Mouse (Mus musculus) intestine, embryonic 16.5 days (tissue): Measurements from ENCODE around the gene Vav1. TPM values are rescaled to one million over a fixed set of nuclear protein-coding genes. Genes with fewer than 3 reads are reported as not detected.

Experiments used
- ATAC-seq: fragments of 200-750 bp; cut with Nextera tagmentation; 2 replicates; pipeline ENCODE4 v1.8.0; 2017; ENCODE audit warnings: moderate TSS enrichment, moderate library complexity
- H3K27ac ChIP-seq: fragments of 300-500 bp; sonication (generic); 2 replicates; pipeline ENCODE4 v1.5.1; 2014; ENCODE audit warnings: mild to moderate bottlenecking, low read length
- H3K27me3 ChIP-seq: fragments of 300-500 bp; sonication (generic); replicated peaks from 2 replicates; pipeline ENCODE4 v1.6.1; 2014; ENCODE audit warnings: low read length, control low read depth, mixed read lengths; ENCODE audit not compliant: control insufficient read depth, insufficient read depth
- H3K36me3 ChIP-seq: fragments of 300-500 bp; sonication (generic); 2 replicates; pipeline ENCODE4 v1.6.1; 2014; ENCODE audit warnings: low read length, control low read depth; ENCODE audit not compliant: control insufficient read depth, insufficient read depth
- H3K4me1 ChIP-seq: fragments of 300-500 bp; sonication (generic); 2 replicates; pipeline ENCODE4 v1.6.1; 2014; ENCODE audit warnings: low read length, control low read depth, mixed read lengths; ENCODE audit not compliant: control insufficient read depth, insufficient read depth
- H3K4me2 ChIP-seq: fragments of 300-500 bp; sonication (generic); 2 replicates; pipeline ENCODE4 v1.6.1; 2014; ENCODE audit warnings: low read depth, low read length, control low read depth
- H3K4me3 ChIP-seq: fragments of 300-500 bp; sonication (generic); 2 replicates; pipeline ENCODE4 v1.5.1; 2014; ENCODE audit warnings: mild to moderate bottlenecking, low read length
- H3K9ac ChIP-seq: fragments of 300-500 bp; sonication (generic); 2 replicates; pipeline ENCODE4 v1.6.1; 2014; ENCODE audit warnings: low read depth, low read length
- H3K9me3 ChIP-seq: fragments of 300-500 bp; sonication (generic); 2 replicates; pipeline ENCODE4 v1.6.1; 2016; ENCODE audit warnings: low read length, control low read depth; ENCODE audit not compliant: control insufficient read depth
- WGBS: fragments of 180-500 bp; shearing (Covaris S2); extraction: QIAGEN DNeasy Blood & Tissue Kit; methylation state at CpG from one replicate; pipeline ENCODE4 v1.1.7; 2014; 5-methylcytosine and 5-hydroxymethylcytosine counted together
- polyA plus RNA-seq: library from polyadenylated mRNA; unstranded; fragments of >200 nt; fragmentation: Nextera tagmentation; extraction: Ambion mirVana; gene quantifications from 2 replicates; pipeline ENCODE4 v1.2.1, GENCODE M21; 2015

Vav1 gene
- polyA plus RNA-seq, 1 experiment from 2014 or later, result 2.4 TPM

GRCm38 (mm10) chr17:57289252-57289651, 10.4 kb downstream of the Vav1 start:
- no peak for ATAC-seq

GRCm38 (mm10) chr17:57290001-57290670, 11.2 kb downstream of the Vav1 start:
- Histone ChIP-seq H3K27me3 (no peaks in the 10 kb centered on the region), H3K27ac (no peak overlapping the region), H3K9ac (no peak overlapping the region), H3K4me1 (no peaks in the 10 kb centered on the region), H3K4me3 (no peak overlapping the region), H3K4me2 (no peak overlapping the region), H3K9me3 (no peaks in the 10 kb centered on the region), H3K36me3 (no peaks in the 10 kb centered on the region)
- no peak for ATAC-seq
- WGBS, result 83% methylated on average over 9 of the region's 9 CpGs

More at GRCm38 (mm10) chr17:57289252-57289651, 10.4 kb downstream of the Vav1 start:
- no peaks in the 10 kb centered on the region for H3K4me1 ChIP-seq
- WGBS, result 80% methylated on average over 5 of the region's 5 CpGs
- no peak overlapping the region for H3K27ac ChIP-seq
- H3K9ac ChIP-seq, result no peak overlapping the region
- H3K36me3 ChIP-seq, result no peaks in the 10 kb centered on the region
- no peaks in the 10 kb centered on the region for H3K27me3 ChIP-seq
- no peak overlapping the region for H3K4me3 ChIP-seq
- no peak overlapping the region for H3K4me2 ChIP-seq
- no peaks in the 10 kb centered on the region for H3K9me3 ChIP-seq

- Histone ChIP-seq H3K9ac (no peak overlapping the region), H3K27me3 (no peaks in the 10 kb centered on the region), H3K27ac (no peak overlapping the region), H3K4me3 (no peak overlapping the region), H3K4me2 (no peak overlapping the region), H3K9me3 (no peaks in the 10 kb centered on the region), H3K36me3 (no peaks in the 10 kb centered on the region), H3K4me1 (no peaks in the 10 kb centered on the region)
- ATAC-seq, result no peak
- 88% methylated on average over 7 of the region's 7 CpGs for WGBS
Observed at GRCm38 (mm10) chr17:57290671-57291055, 11.8 kb downstream of the Vav1 start.

- no peaks in the 10 kb centered on the region for H3K27me3 ChIP-seq
- no peak for ATAC-seq
- no peaks in the 10 kb centered on the region for H3K36me3 ChIP-seq
- H3K27ac ChIP-seq, result no peak overlapping the region
- H3K4me3 ChIP-seq, result no peak overlapping the region
- no peaks in the 10 kb centered on the region for H3K9me3 ChIP-seq
- WGBS, result 88% methylated on average over 2 of the region's 2 CpGs
- H3K4me2 ChIP-seq, result no peak overlapping the region
- H3K4me1 ChIP-seq, result no peaks in the 10 kb centered on the region
- no peak overlapping the region for H3K9ac ChIP-seq
Observed at GRCm38 (mm10) chr17:57292302-57292701, 13.4 kb downstream of the Vav1 start.

- Histone ChIP-seq H3K4me2 (no peak overlapping the region), H3K4me3 (no peak overlapping the region), H3K27me3 (no peaks in the 10 kb centered on the region), H3K9ac (no peak overlapping the region), H3K27ac (no peak overlapping the region), H3K4me1 (no peaks in the 10 kb centered on the region), H3K9me3 (no peaks in the 10 kb centered on the region), H3K36me3 (no peaks in the 10 kb centered on the region)
- no peak for ATAC-seq
- 95% methylated on average over 9 of the region's 9 CpGs for WGBS
Observed at GRCm38 (mm10) chr17:57292968-57293367, 14.1 kb downstream of the Vav1 start.

- 88% methylated on average over 9 of the region's 9 CpGs for WGBS
Observed at GRCm38 (mm10) chr17:57295935-57296334, 17.0 kb downstream of the Vav1 start.

GRCm38 (mm10) chr17:57297040-57297439, 18.1 kb downstream of the Vav1 start:
- Histone ChIP-seq H3K4me1 (no peaks in the 10 kb centered on the region), H3K27me3 (no peaks in the 10 kb centered on the region), H3K4me2 (no peak overlapping the region), H3K4me3 (no peak overlapping the region), H3K9ac (no peak overlapping the region), H3K36me3 (no peaks in the 10 kb centered on the region), H3K9me3 (no peaks in the 10 kb centered on the region), H3K27ac (no peak overlapping the region)
- ATAC-seq, result no peak
- WGBS, result 80% methylated on average over 12 of the region's 12 CpGs

More at GRCm38 (mm10) chr17:57295935-57296334, 17.0 kb downstream of the Vav1 start:
- Histone ChIP-seq H3K4me2 (no peak overlapping the region), H3K27ac (no peak overlapping the region), H3K36me3 (no peaks in the 10 kb centered on the region), H3K9ac (no peak overlapping the region), H3K4me3 (no peak overlapping the region), H3K27me3 (no peaks in the 10 kb centered on the region), H3K4me1 (no peaks in the 10 kb centered on the region), H3K9me3 (no peaks in the 10 kb centered on the region)
- ATAC-seq, result no peak

GRCm38 (mm10) chr17:57305593-57305992, 26.7 kb downstream of the Vav1 start:
- ATAC-seq, result no peak
- Histone ChIP-seq H3K9me3 (no peaks in the 10 kb centered on the region), H3K9ac (no peak overlapping the region), H3K27me3 (no peaks in the 10 kb centered on the region), H3K4me2 (no peak overlapping the region), H3K4me1 (no peaks in the 10 kb centered on the region), H3K36me3 (no peaks in the 10 kb centered on the region), H3K27ac (no peak overlapping the region), H3K4me3 (no peak overlapping the region)
- 68% methylated on average over 4 of the region's 4 CpGs for WGBS

- no peaks in the 10 kb centered on the region for H3K4me1 ChIP-seq
- WGBS, result 72% methylated on average over 6 of the region's 6 CpGs
- ATAC-seq, result peak; percentile 50; the same call in 1 of the 2 replicates
Observed at GRCm38 (mm10) chr17:57307074-57307473, 28.2 kb downstream of the Vav1 start.

GRCm38 (mm10) chr17:57311801-57312200, 32.9 kb downstream of the Vav1 start:
- 0 out of 2 replicates have a peak, but pooled peaks have one; percentile 73 for ATAC-seq
- Histone ChIP-seq H3K27me3 (no peaks in the 10 kb centered on the region), H3K27ac (no peak overlapping the region), H3K4me3 (no peak overlapping the region; the same call in 1 of the 2 replicates), H3K36me3 (no peaks in the 10 kb centered on the region), H3K4me2 (no peak overlapping the region), H3K9me3 (no peaks in the 10 kb centered on the region), H3K4me1 (no peaks in the 10 kb centered on the region), H3K9ac (no peak overlapping the region)
- 33% methylated on average over 13 of the region's 13 CpGs for WGBS

More at GRCm38 (mm10) chr17:57307074-57307473, 28.2 kb downstream of the Vav1 start:
- H3K9ac ChIP-seq, result no peak overlapping the region
- no peak overlapping the region for H3K4me3 ChIP-seq
- no peaks in the 10 kb centered on the region for H3K36me3 ChIP-seq
- H3K27ac ChIP-seq, result no peak overlapping the region
- H3K9me3 ChIP-seq, result no peaks in the 10 kb centered on the region
- H3K4me2 ChIP-seq, result no peak overlapping the region
- no peaks in the 10 kb centered on the region for H3K27me3 ChIP-seq
